Comparison of ENCODE assay signal across 27 mouse cellular contexts in genomic region chr1:39957981-39958380, GRCm38 (mm10). TPM values are rescaled to one million over a fixed set of nuclear protein-coding genes. Genes with fewer than 3 reads are reported as not detected.
DNase-seq lines count a peak whose midpoint lies in the region; ATAC-seq and TF ChIP-seq lines count a peak whose summit lies in the region.
"Had no signal": no experiment of that assay in that cellular context is flagged by ENCODE, and none has a peak within 500 bp of the region (broad histone marks: within the 10 kb centered on the region; RNA-seq: fewer than 3 reads in every experiment).

No protein-coding gene starts in this region.

- H3K4me1 ChIP-seq in hindbrain, embryonic 13.5 days (replicated peaks): peaks cover 78% of the 10 kb centered on the region
- peaks cover 31% of the 10 kb centered on the region for H3K4me1 ChIP-seq in hindbrain, embryonic 16.5 days (ENCODE audit: control insufficient read depth, insufficient read depth, low read depth, low read length)
- H3K4me1 ChIP-seq in liver, embryonic 12.5 days: peaks cover 60% of the 10 kb centered on the region
- peaks cover 7% of the 10 kb centered on the region; the same call in 1 of the 2 replicates for H3K4me1 ChIP-seq in liver, postnatal 0 days (ENCODE audit: insufficient read depth)
- H3K4me1 ChIP-seq in neural tube, embryonic 15.5 days: peaks cover 87% of the 10 kb centered on the region

- H3K9me3 ChIP-seq in hindbrain, embryonic 13.5 days: no peaks in the 10 kb centered on the region
- no peaks in the 10 kb centered on the region for H3K9me3 ChIP-seq in hindbrain, embryonic 16.5 days (ENCODE audit: control insufficient read depth, low read length)
- no peaks in the 10 kb centered on the region for H3K9me3 ChIP-seq in liver, embryonic 12.5 days (replicated peaks)
- H3K9me3 ChIP-seq in liver, postnatal 0 days (ENCODE audit: low read length): no peaks in the 10 kb centered on the region
- H3K9me3 ChIP-seq in neural tube, embryonic 15.5 days (replicated peaks): no peaks in the 10 kb centered on the region
- H3K9me3 ChIP-seq: forebrain, embryonic 12.5 days; heart, embryonic 13.5 days; hindbrain, embryonic 10.5 days; intestine, embryonic 15.5 days; limb, embryonic 12.5 days had no signal

- no peak for TF ChIP-seq EP300 in liver, postnatal 0 days (IDR thresholded peaks at IDR 0.05; ENCODE audit: low read depth)

- WGBS in hindbrain, embryonic 13.5 days: 79% methylated on average over 7 of the region's 7 CpGs
- 70% methylated on average over 7 of the region's 7 CpGs for WGBS in hindbrain, embryonic 16.5 days
- WGBS in liver, embryonic 12.5 days (ENCODE audit: insufficient replicate concordance): 41% methylated on average over 7 of the region's 7 CpGs
- WGBS in liver, postnatal 0 days (ENCODE audit: insufficient replicate concordance): 48% methylated on average over 7 of the region's 7 CpGs
- 57% methylated on average over 7 of the region's 7 CpGs for WGBS in neural tube, embryonic 15.5 days

- no peak overlapping the region for H3K4me3 ChIP-seq in hindbrain, embryonic 13.5 days
- H3K4me3 ChIP-seq in hindbrain, embryonic 16.5 days (ENCODE audit: low read length): no peak overlapping the region
- H3K4me3 ChIP-seq in liver, embryonic 12.5 days: no peak overlapping the region
- H3K4me3 ChIP-seq in liver, postnatal 0 days (ENCODE audit: low read depth, low read length): no peak overlapping the region
- H3K4me3 ChIP-seq in neural tube, embryonic 15.5 days (replicated peaks): no peak overlapping the region
- H3K4me3 ChIP-seq: forebrain, embryonic 12.5 days; heart, adult 2 months; heart, embryonic 13.5 days; hindbrain, embryonic 10.5 days; intestine, embryonic 15.5 days; limb, embryonic 12.5 days had no signal

- no peak for TF ChIP-seq CTCF in liver, postnatal 0 days (IDR thresholded peaks at IDR 0.05; ENCODE audit: low read depth)

- no peaks in the 10 kb centered on the region for H3K27me3 ChIP-seq in hindbrain, embryonic 13.5 days
- H3K27me3 ChIP-seq in hindbrain, embryonic 16.5 days (replicated peaks; ENCODE audit: control insufficient read depth, insufficient read depth, low read length): no peaks in the 10 kb centered on the region
- no peaks in the 10 kb centered on the region for H3K27me3 ChIP-seq in liver, embryonic 12.5 days (replicated peaks)
- no peaks in the 10 kb centered on the region for H3K27me3 ChIP-seq in liver, postnatal 0 days (ENCODE audit: insufficient read depth, low read length)
- no peaks in the 10 kb centered on the region for H3K27me3 ChIP-seq in neural tube, embryonic 15.5 days (replicated peaks)
- H3K27me3 ChIP-seq: forebrain, embryonic 12.5 days; heart, embryonic 13.5 days; intestine, embryonic 15.5 days; limb, embryonic 12.5 days had no signal

- no peak overlapping the region for H3K9ac ChIP-seq in hindbrain, embryonic 13.5 days
- H3K9ac ChIP-seq in hindbrain, embryonic 16.5 days (ENCODE audit: low read depth, low read length): no peak overlapping the region
- no peak overlapping the region for H3K9ac ChIP-seq in liver, embryonic 12.5 days
- no peak overlapping the region for H3K9ac ChIP-seq in liver, postnatal 0 days (replicated peaks)
- H3K9ac ChIP-seq in neural tube, embryonic 15.5 days (replicated peaks): no peak overlapping the region
- H3K9ac ChIP-seq: forebrain, embryonic 12.5 days; forebrain, postnatal 0 days; heart, embryonic 13.5 days; intestine, embryonic 15.5 days; limb, embryonic 12.5 days; liver, embryonic 14.5 days; lung, embryonic 14.5 days had no signal

- DNase-seq in liver, postnatal 0 days: no peak
- DNase-seq in right cerebral cortex, postnatal 25 days: no peak
- DNase-seq: adrenal gland, postnatal 36 days; B cell, adult 2 months; cerebellum, adult 18-20 months; cerebellum, postnatal 10 days; forebrain, postnatal 0 days; heart, adult 2 months; heart, postnatal 14 days; kidney, adult 2 months; kidney, postnatal 10 days; lung, embryonic 14.5 days; lung, postnatal 14 days; right cerebral cortex, postnatal 4 days; thymus, postnatal 4 days had no signal

- peak overlapping the region; percentile 13; the same call in 1 of the 2 replicates for H3K27ac ChIP-seq in hindbrain, embryonic 13.5 days
- H3K27ac ChIP-seq in hindbrain, embryonic 16.5 days (ENCODE audit: low read depth, low read length): no peak overlapping the region
- H3K27ac ChIP-seq in liver, embryonic 12.5 days: no peak overlapping the region
- no peak overlapping the region for H3K27ac ChIP-seq in liver, postnatal 0 days (ENCODE audit: low read depth)
- H3K27ac ChIP-seq in neural tube, embryonic 15.5 days (replicated peaks): peak overlapping the region; percentile 41
- H3K27ac ChIP-seq: forebrain, embryonic 12.5 days; heart, adult 2 months; heart, embryonic 13.5 days; hindbrain, embryonic 10.5 days; hindbrain, postnatal 0 days; intestine, embryonic 15.5 days; limb, embryonic 12.5 days; liver, embryonic 14.5 days had no signal

- H3K4me2 ChIP-seq in hindbrain, embryonic 13.5 days: no peak overlapping the region
- H3K4me2 ChIP-seq in hindbrain, embryonic 16.5 days (ENCODE audit: low read length): no peak overlapping the region
- no peak overlapping the region for H3K4me2 ChIP-seq in liver, embryonic 12.5 days
- no peak overlapping the region for H3K4me2 ChIP-seq in liver, postnatal 0 days (ENCODE audit: low read depth, low read length)
- H3K4me2 ChIP-seq in neural tube, embryonic 15.5 days: no peak overlapping the region
- H3K4me2 ChIP-seq: forebrain, embryonic 12.5 days; heart, embryonic 13.5 days; intestine, embryonic 15.5 days; limb, embryonic 12.5 days; lung, embryonic 14.5 days; midbrain, embryonic 11.5 days had no signal

- ATAC-seq in hindbrain, embryonic 13.5 days (ENCODE audit: low FRiP score): no peak
- no peak for ATAC-seq in hindbrain, embryonic 16.5 days
- peak; percentile 50; the same call in 1 of the 2 replicates for ATAC-seq in liver, embryonic 12.5 days
- no peak for ATAC-seq in liver, postnatal 0 days
- no peak for ATAC-seq in neural tube, embryonic 15.5 days (ENCODE audit: low FRiP score)
- ATAC-seq: forebrain, postnatal 0 days; hindbrain, postnatal 0 days; intestine, embryonic 15.5 days had no signal

- peaks cover 9% of the 10 kb centered on the region for H3K36me3 ChIP-seq in hindbrain, embryonic 13.5 days
- peaks cover 3% of the 10 kb centered on the region; the same call in 1 of the 2 replicates for H3K36me3 ChIP-seq in hindbrain, embryonic 16.5 days (ENCODE audit: control insufficient read depth, insufficient read depth, low read length)
- peaks cover 4% of the 10 kb centered on the region; the same call in 1 of the 2 replicates for H3K36me3 ChIP-seq in liver, embryonic 12.5 days
- peaks cover 8% of the 10 kb centered on the region for H3K36me3 ChIP-seq in liver, postnatal 0 days (replicated peaks; ENCODE audit: insufficient read depth, low read length)
- peaks cover 8% of the 10 kb centered on the region for H3K36me3 ChIP-seq in neural tube, embryonic 15.5 days
- H3K36me3 ChIP-seq: intestine, embryonic 15.5 days had no signal

RNA-seq across cellular contexts. Expression of gene Map4k4, which starts 57.3 kb away (rescaled TPM):
- polyA plus RNA-seq in hindbrain, embryonic 13.5 days (2015; fragmentation: Nextera tagmentation; extraction: Ambion mirVana): 47.3 and 52.6 TPM in 2 replicates
- polyA plus RNA-seq in hindbrain, embryonic 16.5 days (2015; fragmentation: Nextera tagmentation; extraction: Ambion mirVana): 21.7 and 22.1 TPM in 2 replicates
- 8.8 and 9.7 TPM in 2 replicates for polyA plus RNA-seq in liver, embryonic 12.5 days (2016; fragmentation: Nextera tagmentation; extraction: Ambion mirVana)
- polyA plus RNA-seq in liver, postnatal 0 days (2015; fragmentation: Nextera tagmentation; extraction: Ambion mirVana): 4.0 and 4.2 TPM in 2 replicates
- polyA plus RNA-seq in neural tube, embryonic 15.5 days (2015; fragmentation: Nextera tagmentation; extraction: Ambion mirVana): 31.1 and 35.7 TPM in 2 replicates

Comparison
In these comparisons a context has a peak if more than half of its experiments do, and no peak if none do; other contexts are left out.
1. H3K27ac ChIP-seq: peak in hindbrain, embryonic 13.5 days (single experiment) and neural tube, embryonic 15.5 days (single experiment); none in hindbrain, embryonic 16.5 days (single experiment), liver, embryonic 12.5 days (single experiment) and liver, postnatal 0 days (single experiment).